Mouse (Mus musculus) E14TG2a.4 (cell line): Measurements from ENCODE around the gene Gphn.

Experiments
- CTCF ChIP-seq: conservative IDR thresholded peaks from 2 replicates; pipeline ENCODE4 v1.5.1; 2014; ENCODE audit warnings: low read length
- NANOG ChIP-seq: IDR thresholded peaks from 2 replicates; pipeline ENCODE4 v1.6.1; 2014; ENCODE audit warnings: borderline replicate concordance, low read length, mixed read lengths

- TF ChIP-seq CTCF (no peak), NANOG (no peak)
Measured at GRCm38 (mm10) chr12:78356472-78356871, 130.3 kb downstream of the Gphn start.
